10 mouse cellular contexts compared by ENCODE assay signal in genomic region chr7:96474560-96475089, GRCm38 (mm10).
A peak's percentile ranks its signal among the peaks of the same experiment; 100 is the strongest.
DNase-seq lines count a peak whose midpoint lies in the region; ATAC-seq lines count a peak whose summit lies in the region.
"Had no signal": no experiment of that assay in that cellular context is flagged by ENCODE, and none has a peak within 500 bp of the region (broad histone marks: within the 10 kb centered on the region; RNA-seq: fewer than 3 reads in every experiment).

No protein-coding gene starts in this region.

- H3K36me3 ChIP-seq in hindbrain, embryonic 16.5 days (ENCODE audit: control insufficient read depth, insufficient read depth, low read length) = no peaks in the 10 kb centered on the region

- H3K4me2 ChIP-seq in hindbrain, embryonic 16.5 days (ENCODE audit: low read length) = no peak overlapping the region
- H3K4me2 ChIP-seq: heart, embryonic 11.5 days had no signal

- no peaks in the 10 kb centered on the region for H3K27me3 ChIP-seq in hindbrain, embryonic 16.5 days (replicated peaks; ENCODE audit: control insufficient read depth, insufficient read depth, low read length)
- H3K27me3 ChIP-seq: megakaryocyte, embryonic 14.5 days had no signal

- 56% methylated on average over 11 of the region's 11 CpGs for WGBS in hindbrain, embryonic 16.5 days

- intact Hi-C loops in left cerebral cortex, postnatal 36 days (cut with DNase I) = loop anchor here (5.0 kb wide), 1 partner anchor 262 kb away; no protein-coding TSS in a partner anchor

- no peak overlapping the region for H3K9ac ChIP-seq in hindbrain, embryonic 16.5 days (ENCODE audit: low read depth, low read length)

- no peak overlapping the region for H3K4me3 ChIP-seq in hindbrain, embryonic 16.5 days (ENCODE audit: low read length)
- H3K4me3 ChIP-seq: megakaryocyte, embryonic 14.5 days had no signal

- H3K27ac ChIP-seq in hindbrain, embryonic 16.5 days (ENCODE audit: low read depth, low read length) = no peak overlapping the region

- peak; percentile 89 for ATAC-seq in hindbrain, embryonic 16.5 days
- no peak for ATAC-seq in erythroid progenitor cell, adult 5-6 weeks (replicated peaks; ENCODE audit: low FRiP score, poor library complexity, severe bottlenecking)

- peak; percentile 20 for DNase-seq in Muller cell, postnatal 12 days (ENCODE audit: inconsistent ontology term)
- peak; percentile 15 for DNase-seq in cerebellum, adult 11-12 months
- peak; percentile 86 to 90 for DNase-seq in left cerebral cortex, postnatal 36 days (ENCODE audit: low spot score in 2 of 2)
- no peak for DNase-seq in spleen, adult 12 weeks (ENCODE audit: low spot score)
- no peak for DNase-seq in urinary bladder, adult 18-20 months (ENCODE audit: low spot score in 2 of 2)
- DNase-seq in embryo, embryonic 10 days (ENCODE audit: low spot score) = no peak

- no peaks in the 10 kb centered on the region; the same call in 1 of the 2 replicates for H3K9me3 ChIP-seq in hindbrain, embryonic 16.5 days (ENCODE audit: control insufficient read depth, low read length)
- H3K9me3 ChIP-seq: megakaryocyte, embryonic 14.5 days had no signal

- no peaks in the 10 kb centered on the region for H3K4me1 ChIP-seq in hindbrain, embryonic 16.5 days (ENCODE audit: control insufficient read depth, insufficient read depth, low read depth, low read length)
- H3K4me1 ChIP-seq: megakaryocyte, embryonic 14.5 days had no signal

Comparison
In these comparisons a context has a peak if more than half of its experiments do, and no peak if none do; other contexts are left out.
1. DNase-seq: peak in Muller cell, postnatal 12 days (single experiment), cerebellum, adult 11-12 months (single experiment) and left cerebral cortex, postnatal 36 days (2 of 2); none in spleen, adult 12 weeks (single experiment), urinary bladder, adult 18-20 months (0 of 2) and embryo, embryonic 10 days (single experiment).